In the genomic region with DNA sequence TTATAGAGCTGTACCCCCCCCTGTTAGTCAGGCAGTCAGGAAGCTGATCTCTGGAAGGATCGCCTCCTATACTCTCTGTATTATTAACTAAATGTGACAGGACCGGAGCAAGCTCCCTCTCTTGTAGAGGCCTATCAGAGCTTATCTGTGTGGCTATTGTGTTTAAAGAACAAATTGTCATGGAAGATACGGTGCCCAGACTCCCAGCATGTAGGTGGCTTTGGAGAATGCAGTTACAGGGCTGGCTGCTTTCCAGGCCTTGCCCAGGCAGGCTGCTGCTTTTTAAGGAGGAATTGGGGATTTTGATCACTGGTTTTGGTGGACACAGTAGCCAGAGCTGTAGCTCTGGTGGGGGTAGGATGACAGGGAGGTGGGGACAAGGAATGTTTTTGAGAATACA, we compare ENCODE assay signal across 9 mouse cellular contexts.
DNase-seq lines count a peak whose midpoint lies in the region; ATAC-seq and TF ChIP-seq lines count a peak whose summit lies in the region.
"Had no signal": no experiment of that assay in that cellular context is flagged by ENCODE, and none has a peak within 500 bp of the region (broad histone marks: within the 10 kb centered on the region; RNA-seq: fewer than 3 reads in every experiment).

No protein-coding gene starts in this region.

- DNase-seq in kidney, adult 2 months, result peak; percentile 45
- peak; percentile 15 for DNase-seq in MEL (ENCODE audit: low read depth, low spot score)
- peak; percentile 90 for DNase-seq in brain, adult 2 months (ENCODE audit: low read depth, low spot score)
- DNase-seq in limb, embryonic 10.5 days (ENCODE audit: low spot score), result no peak
- no peak for DNase-seq in spleen, postnatal 10 days (ENCODE audit: low spot score in 2 of 2)
- DNase-seq in embryo, embryonic 10 days (ENCODE audit: low spot score), result no peak
- no peak for DNase-seq in embryo, embryonic 10.5 days (ENCODE audit: low spot score)

- no peak overlapping the region for H3K9ac ChIP-seq in kidney, embryonic 16.5 days (replicated peaks; ENCODE audit: low read length)
- no peak overlapping the region for H3K9ac ChIP-seq in MEL (ENCODE audit: control insufficient read depth, low read depth, low read length, poor library complexity, severe bottlenecking)
- H3K9ac ChIP-seq: forebrain, embryonic 15.5 days had no signal

- H3K4me1 ChIP-seq in kidney, adult 2 months (ENCODE audit: control insufficient read depth, insufficient read depth, low read length), result peaks cover 42% of the 10 kb centered on the region
- peaks cover 44% of the 10 kb centered on the region for H3K4me1 ChIP-seq in kidney, embryonic 16.5 days (ENCODE audit: insufficient read depth, low read length)
- peaks cover 0 to 2% of the 10 kb centered on the region in 2 experiments; a peak in 1 of 4 replicates for H3K4me1 ChIP-seq in MEL (ENCODE audit: control insufficient read depth in 1 of 2, insufficient read depth in 2 of 2, low read length in 2 of 2)
- peaks cover 16% of the 10 kb centered on the region for H3K4me1 ChIP-seq in limb, embryonic 10.5 days

- TF ChIP-seq RAD21 in MEL (IDR thresholded peaks at IDR 0.05; ENCODE audit: low read depth, low read length), result no peak

- TF ChIP-seq POLR2A in kidney, adult 2 months (IDR thresholded peaks at IDR 0.05; ENCODE audit: low read depth, low read length), result no peak
- no peak for TF ChIP-seq POLR2A in MEL (IDR thresholded peaks at IDR 0.05; ENCODE audit: control insufficient read depth in 1 of 2, insufficient read depth in 1 of 2, low read depth in 1 of 2, low read length in 2 of 2, poor library complexity in 1 of 2)

- no peaks in the 10 kb centered on the region for H3K9me3 ChIP-seq in kidney, embryonic 16.5 days (ENCODE audit: low read length)
- no peaks in the 10 kb centered on the region for H3K9me3 ChIP-seq in MEL (replicated peaks; ENCODE audit: insufficient read depth, low read length)
- H3K9me3 ChIP-seq in limb, embryonic 10.5 days (replicated peaks), result no peaks in the 10 kb centered on the region
- H3K9me3 ChIP-seq: forebrain, embryonic 15.5 days had no signal

- no peak overlapping the region for H3K27ac ChIP-seq in kidney, adult 2 months (ENCODE audit: insufficient read depth, low read depth, low read length)
- no peak overlapping the region for H3K27ac ChIP-seq in kidney, embryonic 16.5 days (ENCODE audit: low read length)
- no peak overlapping the region for H3K27ac ChIP-seq in MEL (ENCODE audit: control insufficient read depth, low read depth, low read length)
- H3K27ac ChIP-seq in limb, embryonic 10.5 days, result 0 out of 2 replicates have a peak overlapping the region, but pooled peaks have one; percentile 36
- H3K27ac ChIP-seq: forebrain, embryonic 15.5 days had no signal

- H3K4me2 ChIP-seq in kidney, embryonic 16.5 days (replicated peaks; ENCODE audit: low read depth, low read length), result no peak overlapping the region
- H3K4me2 ChIP-seq: forebrain, embryonic 15.5 days had no signal

- no peaks in the 10 kb centered on the region for H3K79me2 ChIP-seq in MEL (ENCODE audit: control insufficient read depth, insufficient read depth, low read length, poor library complexity)

- peaks cover 3% of the 10 kb centered on the region; the same call in 1 of the 2 replicates for H3K36me3 ChIP-seq in kidney, adult 2 months (ENCODE audit: control insufficient read depth, insufficient read depth, low read length)
- peaks cover 15% of the 10 kb centered on the region for H3K36me3 ChIP-seq in kidney, embryonic 16.5 days (ENCODE audit: insufficient read depth, low read length)
- no peaks in the 10 kb centered on the region for H3K36me3 ChIP-seq in MEL (ENCODE audit: control insufficient read depth in 1 of 2, insufficient read depth in 2 of 2, low read length in 2 of 2)
- H3K36me3 ChIP-seq in limb, embryonic 10.5 days, result peaks cover 15% of the 10 kb centered on the region
- H3K36me3 ChIP-seq: forebrain, embryonic 15.5 days had no signal

- TF ChIP-seq CTCF in kidney, adult 2 months (conservative IDR thresholded peaks at IDR 0.05; ENCODE audit: insufficient read depth, insufficient read length, low read depth, low read length), result no peak
- TF ChIP-seq CTCF in MEL (IDR thresholded peaks at IDR 0.05 in 2 of 3, conservative IDR thresholded peaks at IDR 0.05 in 1 of 3; ENCODE audit: control insufficient read depth in 1 of 3, insufficient read depth in 1 of 3, low read depth in 2 of 3, low read length in 3 of 3, poor library complexity in 1 of 3, severe bottlenecking in 1 of 3), result no peak

- no peak for TF ChIP-seq EP300 in MEL (IDR thresholded peaks at IDR 0.05; ENCODE audit: low read depth in 1 of 2, low read length in 2 of 2)

- no peaks in the 10 kb centered on the region for H3K27me3 ChIP-seq in kidney, adult 2 months (replicated peaks; ENCODE audit: control insufficient read depth, insufficient read depth, low read length)
- no peaks in the 10 kb centered on the region for H3K27me3 ChIP-seq in kidney, embryonic 16.5 days (ENCODE audit: insufficient read depth, low read length)
- no peaks in the 10 kb centered on the region for H3K27me3 ChIP-seq in MEL (ENCODE audit: control insufficient read depth in 1 of 2, insufficient read depth in 2 of 2, low read length in 2 of 2)
- H3K27me3 ChIP-seq in limb, embryonic 10.5 days (ENCODE audit: low read depth, poor library complexity, severe bottlenecking), result no peaks in the 10 kb centered on the region
- H3K27me3 ChIP-seq: forebrain, embryonic 15.5 days had no signal

- 9% methylated on average over 3 of the region's 3 CpGs for WGBS in kidney, adult 2 months
- 41% methylated on average over 3 of the region's 3 CpGs for WGBS in kidney, embryonic 16.5 days
- 52% methylated on average over 3 of the region's 3 CpGs for WGBS in limb, embryonic 10.5 days

- ATAC-seq in kidney, embryonic 16.5 days (ENCODE audit: low FRiP score, low TSS enrichment), result no peak
- ATAC-seq: forebrain, embryonic 15.5 days had no signal

- H3K4me3 ChIP-seq in kidney, adult 2 months (ENCODE audit: insufficient read depth, low read depth, low read length), result no peak overlapping the region
- H3K4me3 ChIP-seq in kidney, embryonic 16.5 days (ENCODE audit: low read length), result no peak overlapping the region
- H3K4me3 ChIP-seq in MEL (ENCODE audit: control insufficient read depth in 1 of 2, insufficient read depth in 1 of 2, low read depth in 2 of 2, low read length in 2 of 2), result no peak overlapping the region
- H3K4me3 ChIP-seq in limb, embryonic 10.5 days, result no peak overlapping the region
- H3K4me3 ChIP-seq: forebrain, embryonic 15.5 days had no signal

TF ChIP-seq in MEL, 35 proteins besides CTCF, POLR2A, EP300 and RAD21:
- TF ChIP-seq BHLHE40 (IDR thresholded peaks at IDR 0.05; ENCODE audit: borderline replicate concordance, low read depth, low read length) (no peak), MAZ (IDR thresholded peaks at IDR 0.05; ENCODE audit: low read depth, low read length) (no peak), SMC3 (IDR thresholded peaks at IDR 0.05; ENCODE audit: low read depth, low read length) (no peak), ZC3H11A (IDR thresholded peaks at IDR 0.05; ENCODE audit: low read depth, low read length) (no peak), TAL1 (IDR thresholded peaks at IDR 0.05; ENCODE audit: low read length) (no peak), MAX (IDR thresholded peaks at IDR 0.05; ENCODE audit: low read length) (no peak), UBTF (IDR thresholded peaks at IDR 0.05; ENCODE audit: borderline replicate concordance, insufficient read depth, low read depth, low read length) (no peak), SIN3A (IDR thresholded peaks at IDR 0.05; ENCODE audit: low read length) (no peak), TCF12 (IDR thresholded peaks at IDR 0.05; ENCODE audit: low read depth, low read length) (no peak), JUND (IDR thresholded peaks at IDR 0.05; ENCODE audit: low read depth, low read length) (no peak), ELF1 (IDR thresholded peaks at IDR 0.05; ENCODE audit: low read depth, low read length) (no peak), GATA1 (IDR thresholded peaks at IDR 0.05; ENCODE audit: low read depth, low read length) (no peak), GABPA (IDR thresholded peaks at IDR 0.05; ENCODE audit: low read depth, low read length) (no peak), MYC (IDR thresholded peaks at IDR 0.05; ENCODE audit: low read depth, low read length) (no peak), USF1 (IDR thresholded peaks at IDR 0.05; ENCODE audit: low read depth, low read length) (no peak), NRF1 (IDR thresholded peaks at IDR 0.05; ENCODE audit: insufficient read depth, low read depth, low read length, poor library complexity, severe bottlenecking) (no peak), MEF2A (IDR thresholded peaks at IDR 0.05; ENCODE audit: extremely low read depth, insufficient replicate concordance, low read depth, low read length, poor library complexity, severe bottlenecking) (no peak), ZNF384 (IDR thresholded peaks at IDR 0.05; ENCODE audit: low read depth, low read length) (no peak), MAFK (IDR thresholded peaks at IDR 0.05; ENCODE audit: borderline replicate concordance, low read depth, low read length) (no peak)

Comparison
In these comparisons a context has a peak if more than half of its experiments do, and no peak if none do; other contexts are left out.
1. DNase-seq: peak in kidney, adult 2 months (single experiment), MEL (single experiment) and brain, adult 2 months (single experiment); none in limb, embryonic 10.5 days (single experiment), spleen, postnatal 10 days (0 of 2), embryo, embryonic 10 days (single experiment) and embryo, embryonic 10.5 days (single experiment).